Mouse (Mus musculus): Measurements from ENCODE around the gene Gpr37. TPM values are rescaled to one million over a fixed set of nuclear protein-coding genes. Genes with fewer than 3 reads are reported as not detected.

Gpr37 gene
- 0.07 and 0.08 TPM in 2 replicates for polyA plus RNA-seq (2016; fragmentation: Nextera tagmentation; extraction: Ambion mirVana)

GRCm38 (mm10) chr6:25690629-25691028 is at the start of gene Gpr37:
Gene Gpr37 (minus strand): TSS chr6:25690729.
- Histone ChIP-seq H3K27me3 (replicated peaks) (peaks cover 31% of the 10 kb centered on the region), H3K4me2 (peak within 1 kb of the TSS; percentile 61), H3K27ac (no peak within 1 kb of the TSS), H3K36me3 (no peaks in the 10 kb centered on the region), H3K9me3 (replicated peaks) (no peaks in the 10 kb centered on the region), H3K4me1 (no peaks in the 10 kb centered on the region), H3K4me3 (peak within 1 kb of the TSS; percentile 42), H3K9ac (no peak within 1 kb of the TSS)
- 31% methylated on average over 7 of the region's 7 CpGs for WGBS (ENCODE audit: insufficient replicate concordance)
- ATAC-seq = no peak

- H3K9me3 ChIP-seq (replicated peaks) = no peaks in the 10 kb centered on the region
- no peak for ATAC-seq
- H3K4me3 ChIP-seq = no peak overlapping the region
Observed at GRCm38 (mm10) chr6:25736533-25736932, 46.0 kb upstream of the Gpr37 start.

GRCm38 (mm10) chr6:25726560-25726959 is 36.0 kb upstream of the Gpr37 start:
- no peak for ATAC-seq
- Histone ChIP-seq H3K27me3 (replicated peaks) (no peaks in the 10 kb centered on the region), H3K9ac (no peak overlapping the region), H3K4me1 (no peaks in the 10 kb centered on the region), H3K4me3 (no peak overlapping the region), H3K36me3 (no peaks in the 10 kb centered on the region), H3K4me2 (no peak overlapping the region), H3K27ac (no peak overlapping the region), H3K9me3 (replicated peaks) (no peaks in the 10 kb centered on the region)
- WGBS (ENCODE audit: insufficient replicate concordance) = 55% methylated on average over 1 of the region's 1 CpGs

More at GRCm38 (mm10) chr6:25736533-25736932, 46.0 kb upstream of the Gpr37 start:
- Histone ChIP-seq H3K4me2 (no peak overlapping the region), H3K36me3 (no peaks in the 10 kb centered on the region), H3K27me3 (replicated peaks) (no peaks in the 10 kb centered on the region), H3K9ac (no peak overlapping the region), H3K4me1 (no peaks in the 10 kb centered on the region), H3K27ac (no peak overlapping the region)

- no peak overlapping the region for H3K27ac ChIP-seq
- no peak overlapping the region for H3K4me2 ChIP-seq
- ATAC-seq = no peak
- WGBS (ENCODE audit: insufficient replicate concordance) = 27% methylated on average over 2 of the region's 2 CpGs
- no peaks in the 10 kb centered on the region for H3K36me3 ChIP-seq
- H3K4me1 ChIP-seq = no peaks in the 10 kb centered on the region
- no peak overlapping the region for H3K9ac ChIP-seq
- no peaks in the 10 kb centered on the region for H3K9me3 ChIP-seq (replicated peaks)
- H3K4me3 ChIP-seq = no peak overlapping the region
- H3K27me3 ChIP-seq (replicated peaks) = no peaks in the 10 kb centered on the region
Observed at GRCm38 (mm10) chr6:25710601-25711000, 20.1 kb upstream of the Gpr37 start.

- Histone ChIP-seq H3K4me2 (no peak overlapping the region), H3K9ac (no peak overlapping the region), H3K4me1 (no peaks in the 10 kb centered on the region), H3K4me3 (no peak overlapping the region), H3K9me3 (replicated peaks) (no peaks in the 10 kb centered on the region), H3K27me3 (replicated peaks) (no peaks in the 10 kb centered on the region), H3K36me3 (no peaks in the 10 kb centered on the region), H3K27ac (no peak overlapping the region)
- no peak for ATAC-seq
- 49% methylated on average over 6 of the region's 6 CpGs for WGBS (ENCODE audit: insufficient replicate concordance)
Observed at GRCm38 (mm10) chr6:25709250-25709895, 18.8 kb upstream of the Gpr37 start.

- Histone ChIP-seq H3K27me3 (replicated peaks) (no peaks in the 10 kb centered on the region), H3K4me3 (no peak overlapping the region), H3K9me3 (replicated peaks) (no peaks in the 10 kb centered on the region), H3K4me2 (no peak overlapping the region), H3K9ac (no peak overlapping the region), H3K36me3 (no peaks in the 10 kb centered on the region), H3K4me1 (no peaks in the 10 kb centered on the region), H3K27ac (no peak overlapping the region)
- 31% methylated on average over 2 of the region's 2 CpGs for WGBS (ENCODE audit: insufficient replicate concordance)
- no peak for ATAC-seq
Observed at GRCm38 (mm10) chr6:25699956-25700355, 9.4 kb upstream of the Gpr37 start.

GRCm38 (mm10) chr6:25690284-25690605 is 284 bp downstream of the Gpr37 start:
- Histone ChIP-seq H3K36me3 (no peaks in the 10 kb centered on the region), H3K4me3 (peak overlapping the region; percentile 42), H3K27me3 (replicated peaks) (peaks cover 31% of the 10 kb centered on the region), H3K4me2 (peak overlapping the region; percentile 61), H3K4me1 (no peaks in the 10 kb centered on the region), H3K9ac (no peak overlapping the region), H3K27ac (no peak overlapping the region), H3K9me3 (replicated peaks) (no peaks in the 10 kb centered on the region)
- 3% methylated on average over 5 of the region's 5 CpGs for WGBS (ENCODE audit: insufficient replicate concordance)
- ATAC-seq = no peak

GRCm38 (mm10) chr6:25689520-25690283 is 827 bp downstream of the Gpr37 start:
- Histone ChIP-seq H3K27ac (no peak overlapping the region), H3K4me2 (peak overlapping the region; percentile 61), H3K27me3 (replicated peaks) (peaks cover 31% of the 10 kb centered on the region), H3K4me3 (peak overlapping the region; percentile 42), H3K4me1 (no peaks in the 10 kb centered on the region), H3K36me3 (no peaks in the 10 kb centered on the region), H3K9me3 (replicated peaks) (no peaks in the 10 kb centered on the region), H3K9ac (no peak overlapping the region)
- WGBS (ENCODE audit: insufficient replicate concordance) = under 1% methylated on average over 43 of the region's 43 CpGs
- peak; percentile 55 for ATAC-seq

- no peak overlapping the region for H3K9ac ChIP-seq
Observed at GRCm38 (mm10) chr6:25688927-25689519, 1.5 kb downstream of the Gpr37 start.

GRCm38 (mm10) chr6:25686760-25687200 is 3.7 kb downstream of the Gpr37 start:
- Histone ChIP-seq H3K4me3 (no peak overlapping the region), H3K4me2 (no peak overlapping the region), H3K27ac (no peak overlapping the region), H3K4me1 (no peaks in the 10 kb centered on the region), H3K36me3 (no peaks in the 10 kb centered on the region), H3K9me3 (replicated peaks) (no peaks in the 10 kb centered on the region), H3K27me3 (replicated peaks) (peaks cover 31% of the 10 kb centered on the region), H3K9ac (no peak overlapping the region)
- no peak for ATAC-seq
- WGBS (ENCODE audit: insufficient replicate concordance) = 65% methylated on average over 3 of the region's 3 CpGs

More at GRCm38 (mm10) chr6:25688927-25689519, 1.5 kb downstream of the Gpr37 start:
- 5% methylated on average over 25 of the region's 25 CpGs for WGBS (ENCODE audit: insufficient replicate concordance)
- H3K27me3 ChIP-seq (replicated peaks) = peaks cover 31% of the 10 kb centered on the region
- H3K27ac ChIP-seq = no peak overlapping the region
- no peaks in the 10 kb centered on the region for H3K4me1 ChIP-seq
- no peaks in the 10 kb centered on the region for H3K9me3 ChIP-seq (replicated peaks)
- H3K36me3 ChIP-seq = no peaks in the 10 kb centered on the region
- ATAC-seq = no peak; the same call in 1 of the 2 replicates
- peak overlapping the region; percentile 42 for H3K4me3 ChIP-seq
- H3K4me2 ChIP-seq = peak overlapping the region; percentile 61

GRCm38 (mm10) chr6:25684391-25684790 is 6.1 kb downstream of the Gpr37 start:
- no peak overlapping the region for H3K4me3 ChIP-seq
- no peak overlapping the region for H3K9ac ChIP-seq
- no peak for ATAC-seq
- WGBS (ENCODE audit: insufficient replicate concordance) = 61% methylated on average over 2 of the region's 2 CpGs
- no peaks in the 10 kb centered on the region for H3K36me3 ChIP-seq
- H3K4me2 ChIP-seq = no peak overlapping the region
- H3K27me3 ChIP-seq (replicated peaks) = peaks cover 19% of the 10 kb centered on the region
- no peaks in the 10 kb centered on the region for H3K9me3 ChIP-seq (replicated peaks)
- H3K4me1 ChIP-seq = no peaks in the 10 kb centered on the region
- no peak overlapping the region for H3K27ac ChIP-seq

- no peak overlapping the region for H3K4me2 ChIP-seq
- H3K9me3 ChIP-seq (replicated peaks) = no peaks in the 10 kb centered on the region
- no peak for ATAC-seq
- H3K9ac ChIP-seq = no peak overlapping the region
- no peaks in the 10 kb centered on the region for H3K4me1 ChIP-seq
- H3K36me3 ChIP-seq = no peaks in the 10 kb centered on the region
- H3K27me3 ChIP-seq (replicated peaks) = no peaks in the 10 kb centered on the region
- no peak overlapping the region for H3K4me3 ChIP-seq
- 77% methylated on average over 4 of the region's 4 CpGs for WGBS (ENCODE audit: insufficient replicate concordance)
- H3K27ac ChIP-seq = no peak overlapping the region
Observed at GRCm38 (mm10) chr6:25675111-25675510, 15.4 kb downstream of the Gpr37 start.
